Mouse (Mus musculus) WW6 (cell line): Measurements from ENCODE around the gene Pcyt1b.

Experiments
- DNase-seq: peaks from one replicate; pipeline ENCODE4 v3.0.0-alpha.2; 2013; ENCODE audit warnings: low read depth, low spot score

Gene Pcyt1b

GRCm38 (mm10) chrX:93654218-93655002 lies at the start of gene Pcyt1b:
Pcyt1b (plus strand) TSS chrX:93654863.
- no peak for DNase-seq

- DNase-seq = no peak
Observed at GRCm38 (mm10) chrX:93630256-93630655, 24.4 kb upstream of the Pcyt1b start.

- peak; percentile 77 for DNase-seq
Observed at GRCm38 (mm10) chrX:93631657-93632449, 22.8 kb upstream of the Pcyt1b start, which contains the start of gene Pola1. Pola1 (minus strand) TSS chrX:93632155.

- no peak for DNase-seq
Observed at GRCm38 (mm10) chrX:93634861-93635375, 19.7 kb upstream of the Pcyt1b start.

GRCm38 (mm10) chrX:93643600-93643999 lies 11.1 kb upstream of the Pcyt1b start:
- no peak for DNase-seq

- no peak for DNase-seq
Observed at GRCm38 (mm10) chrX:93644022-93644421, 10.6 kb upstream of the Pcyt1b start.

GRCm38 (mm10) chrX:93650738-93651137 lies 3.9 kb upstream of the Pcyt1b start:
- no peak for DNase-seq

- no peak for DNase-seq
Observed at GRCm38 (mm10) chrX:93655153-93655552, 490 bp downstream of the Pcyt1b start.

GRCm38 (mm10) chrX:93663919-93664586 lies 9.4 kb downstream of the Pcyt1b start:
- DNase-seq = no peak

- no peak for DNase-seq
Observed at GRCm38 (mm10) chrX:93664787-93665186, 10.1 kb downstream of the Pcyt1b start.

GRCm38 (mm10) chrX:93674432-93674831 lies 19.8 kb downstream of the Pcyt1b start:
- no peak for DNase-seq

GRCm38 (mm10) chrX:93674836-93675795 lies 20.5 kb downstream of the Pcyt1b start:
- no peak for DNase-seq

GRCm38 (mm10) chrX:93676228-93676627 lies 21.6 kb downstream of the Pcyt1b start:
- DNase-seq = no peak

- DNase-seq = no peak
Observed at GRCm38 (mm10) chrX:93689287-93689686, 34.6 kb downstream of the Pcyt1b start.

- DNase-seq = no peak
Observed at GRCm38 (mm10) chrX:93690672-93691071, 36.0 kb downstream of the Pcyt1b start.

GRCm38 (mm10) chrX:93697596-93697995 lies 42.9 kb downstream of the Pcyt1b start:
- no peak for DNase-seq

GRCm38 (mm10) chrX:93700528-93701225 lies 46.0 kb downstream of the Pcyt1b start:
- DNase-seq = no peak

GRCm38 (mm10) chrX:93712566-93712965 lies 57.9 kb downstream of the Pcyt1b start:
- DNase-seq = no peak

- DNase-seq = no peak
Observed at GRCm38 (mm10) chrX:93729529-93729928, 74.9 kb downstream of the Pcyt1b start.

- no peak for DNase-seq
Observed at GRCm38 (mm10) chrX:93730854-93731253, 76.2 kb downstream of the Pcyt1b start.
